Mouse (Mus musculus) heart, adult 2 months (tissue): ENCODE results near the gene Pum1. TPM values are rescaled to one million over a fixed set of nuclear protein-coding genes. Genes with fewer than 3 reads are reported as not detected.
"Not testable (repeated sequence)": the region's sequence is repeated elsewhere in the genome, so short reads cannot be mapped to it uniquely, and the experiment has no call there.

Experiments
- DNase-seq, 2 experiments: peaks; one replicate each; pipeline ENCODE4 v3.0.0; 2021
- H3K27ac ChIP-seq: fragments of 200-600 bp; 2 replicates; pipeline ENCODE4 v1.8.1; 2022
- H3K27me3 ChIP-seq: fragments of 200-500 bp; 2 replicates; pipeline ENCODE4 v1.6.1; 2012; ENCODE audit warnings: mild to moderate bottlenecking, low read length, inconsistent platforms, mixed read lengths; ENCODE audit not compliant: control insufficient read depth, insufficient read depth
- H3K36me3 ChIP-seq: fragments of 200-500 bp; 2 replicates; pipeline ENCODE4 v1.6.1; 2012; ENCODE audit warnings: low read length, inconsistent platforms; ENCODE audit not compliant: control insufficient read depth, insufficient read depth
- H3K4me1 ChIP-seq: fragments of 200-500 bp; 2 replicates; pipeline ENCODE4 v1.6.1; 2011; ENCODE audit warnings: low read length; ENCODE audit not compliant: control insufficient read depth, insufficient read depth
- H3K4me3 ChIP-seq: fragments of 200-600 bp; 2 replicates; pipeline ENCODE4 v1.8.1; 2022
- H3K79me2 ChIP-seq: fragments of 200-500 bp; replicated peaks from 2 replicates; pipeline ENCODE4 v1.6.1; 2012; ENCODE audit warnings: mild to moderate bottlenecking, inconsistent platforms, low read length, moderate library complexity, mixed read lengths; ENCODE audit not compliant: control insufficient read depth, insufficient read depth
- H3K9ac ChIP-seq: fragments of 200-500 bp; 2 replicates; pipeline ENCODE4 v1.6.1; 2012; ENCODE audit warnings: low read depth, mild to moderate bottlenecking, control low read depth, inconsistent platforms, low read length, mixed read lengths
- CTCF ChIP-seq: fragments of 200-600 bp; IDR thresholded peaks from 2 replicates; pipeline ENCODE4 v1.8.1; 2022; ENCODE audit warnings: antibody characterized with exemption, mild to moderate bottlenecking, moderate library complexity
- EP300 ChIP-seq: fragments of 200-500 bp; IDR thresholded peaks from 2 replicates; pipeline ENCODE4 v1.6.1; 2011; ENCODE audit warnings: low read depth, low read length, control low read depth; ENCODE audit not compliant: insufficient read depth
- POLR2A ChIP-seq: fragments of 200-500 bp; IDR thresholded peaks from 2 replicates; pipeline ENCODE4 v1.6.1; 2011; ENCODE audit warnings: mild to moderate bottlenecking, low read depth, low read length, control low read depth; ENCODE audit not compliant: insufficient read depth
- WGBS: fragments of 180-500 bp; shearing (Covaris S2); methylation state at CpG from one replicate; pipeline ENCODE4 v1.1.7; 2018; 5-methylcytosine and 5-hydroxymethylcytosine counted together
- intact Hi-C: fragments of 180-260 bp; cut with DNase I; formaldehyde crosslinking; loops from one replicate; pipeline ENCODE4 v1.15.1; 2025
- polyA plus RNA-seq: library from polyadenylated mRNA; depleted of rRNA; stranded (reverse); fragments of >200 nt; gene quantifications from 2 replicates; pipeline ENCODE4 v1.2.3, GENCODE M21; 2012
- total RNA-seq, 2 experiments: library from RNA; stranded (reverse); gene quantifications; 2 replicates each; pipeline ENCODE4 v1.2.3; 2021

The Pum1 gene
- total and polyA plus RNA-seq, 3 experiments: 32.2 to 59.7 (median 57.1) TPM

GRCm38 (mm10) chr4:130664414-130665029 lies 1.4 kb downstream of the Pum1 start:
- 5% methylated on average over 7 of the region's 7 CpGs for WGBS
- H3K27ac ChIP-seq: peak overlapping the region; percentile 89; the same call in 1 of the 2 replicates
- peak overlapping the region; percentile 83 for H3K9ac ChIP-seq
- peaks cover 10% of the 10 kb centered on the region for H3K4me1 ChIP-seq
- no peaks in the 10 kb centered on the region for H3K27me3 ChIP-seq
- TF ChIP-seq CTCF: no peak
- TF ChIP-seq POLR2A: no peak
- no peak for TF ChIP-seq EP300
- intact Hi-C loops: no loop called here
- peaks cover 4% of the 10 kb centered on the region for H3K79me2 ChIP-seq
- DNase-seq: no peak
- H3K36me3 ChIP-seq: peaks cover 23% of the 10 kb centered on the region
- H3K4me3 ChIP-seq: peak overlapping the region; percentile 66

GRCm38 (mm10) chr4:130665176-130665575 lies 2.1 kb downstream of the Pum1 start:
- no peak for TF ChIP-seq POLR2A
- no peak for TF ChIP-seq EP300
- TF ChIP-seq CTCF: no peak
- 3% methylated on average over 1 of the region's 1 CpGs for WGBS
- Histone ChIP-seq H3K79me2 (peaks cover 4% of the 10 kb centered on the region), H3K27me3 (no peaks in the 10 kb centered on the region), H3K4me3 (peak overlapping the region; percentile 66; the same call in 1 of the 2 replicates), H3K9ac (no peak overlapping the region), H3K4me1 (peaks cover 10% of the 10 kb centered on the region), H3K36me3 (peaks cover 24% of the 10 kb centered on the region), H3K27ac (no peak overlapping the region)
- intact Hi-C loops: no loop called here
- no peak for DNase-seq

- Histone ChIP-seq H3K79me2 (peaks cover 9% of the 10 kb centered on the region), H3K4me1 (peaks cover 13% of the 10 kb centered on the region), H3K27me3 (no peaks in the 10 kb centered on the region), H3K4me3 (no peak overlapping the region), H3K36me3 (peaks cover 35% of the 10 kb centered on the region), H3K9ac (no peak overlapping the region), H3K27ac (no peak overlapping the region)
- intact Hi-C loops: no loop called here
- TF ChIP-seq EP300 (no peak), POLR2A (no peak), CTCF (no peak)
- WGBS: 53% methylated on average over 2 of the region's 2 CpGs
- no peak for DNase-seq
Observed at GRCm38 (mm10) chr4:130667686-130668085, 4.6 kb downstream of the Pum1 start.

- Histone ChIP-seq H3K27ac (no peak overlapping the region), H3K4me1 (peaks cover 13% of the 10 kb centered on the region), H3K4me3 (peak overlapping the region; percentile 5; the same call in 1 of the 2 replicates), H3K9ac (no peak overlapping the region), H3K79me2 (peaks cover 11% of the 10 kb centered on the region), H3K27me3 (no peaks in the 10 kb centered on the region), H3K36me3 (peaks cover 37% of the 10 kb centered on the region)
- DNase-seq: no peak
- TF ChIP-seq POLR2A (no peak), EP300 (no peak), CTCF (no peak)
- intact Hi-C loops: no loop called here
- WGBS: 20% methylated on average over 2 of the region's 2 CpGs
Observed at GRCm38 (mm10) chr4:130668541-130668940, 5.4 kb downstream of the Pum1 start.

- peak in 1 of 2 experiments; percentile 30 for DNase-seq
- H3K9ac ChIP-seq: peak overlapping the region; percentile 31; the same call in 1 of the 2 replicates
- 25% methylated on average over 7 of the region's 7 CpGs for WGBS
- H3K79me2 ChIP-seq: peaks cover 9% of the 10 kb centered on the region
- TF ChIP-seq EP300 (no peak), POLR2A (no peak), CTCF (no peak)
- intact Hi-C loops: no loop called here
- H3K4me1 ChIP-seq: peaks cover 13% of the 10 kb centered on the region
- peaks cover 38% of the 10 kb centered on the region for H3K36me3 ChIP-seq
- no peak overlapping the region for H3K27ac ChIP-seq
- no peak overlapping the region for H3K4me3 ChIP-seq
- no peaks in the 10 kb centered on the region for H3K27me3 ChIP-seq
Observed at GRCm38 (mm10) chr4:130668991-130669390, 5.9 kb downstream of the Pum1 start.

GRCm38 (mm10) chr4:130670023-130670422 lies 6.9 kb downstream of the Pum1 start:
- peaks cover 40% of the 10 kb centered on the region for H3K36me3 ChIP-seq
- intact Hi-C loops: loop anchor here (5.0 kb wide), 1 partner anchor 52 kb away; no protein-coding TSS in a partner anchor
- H3K4me3 ChIP-seq, H3K9ac ChIP-seq, DNase-seq, H3K27ac ChIP-seq, H3K79me2 ChIP-seq, H3K27me3 ChIP-seq: not testable (repeated sequence)
- H3K4me1 ChIP-seq: peaks cover 10% of the 10 kb centered on the region
- 79% methylated on average over 5 of the region's 5 CpGs for WGBS
